In the genomic region with DNA sequence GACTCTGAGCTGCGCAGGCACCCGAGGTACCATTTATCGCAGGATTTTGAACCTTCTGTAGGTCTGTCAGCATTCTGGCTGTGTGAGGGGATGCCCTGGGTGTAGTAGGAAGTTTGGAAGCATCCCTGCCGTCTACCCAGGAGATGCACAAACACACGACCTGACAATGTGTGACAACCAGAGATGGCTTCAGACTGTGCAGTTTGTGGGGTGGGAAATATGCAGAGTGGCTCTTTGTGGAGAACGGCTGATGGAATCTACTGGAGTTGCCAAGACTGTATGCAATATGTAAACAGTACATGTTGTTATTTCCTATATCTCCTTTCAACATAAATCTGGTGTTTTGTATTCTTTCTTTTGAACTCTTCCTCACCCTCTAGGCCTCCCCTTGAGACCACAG, we compare ENCODE assay signal across 19 mouse cellular contexts. TPM values are rescaled to one million over a fixed set of nuclear protein-coding genes. Genes with fewer than 3 reads are reported as not detected.
"Had no signal": no experiment of that assay in that cellular context is flagged by ENCODE, and none has a peak within 500 bp of the region (broad histone marks: within the 10 kb centered on the region; RNA-seq: fewer than 3 reads in every experiment).

No protein-coding gene starts in this region.

- H3K36me3 ChIP-seq: kidney, embryonic 15.5 days; limb, embryonic 10.5 days; neural tube, embryonic 13.5 days; stomach, embryonic 15.5 days had no signal

- H3K4me1 ChIP-seq: limb, embryonic 10.5 days; neural tube, embryonic 13.5 days had no signal

- H3K27me3 ChIP-seq: kidney, embryonic 15.5 days; liver, embryonic 15.5 days; neural tube, embryonic 13.5 days; stomach, embryonic 15.5 days had no signal

- DNase-seq: kidney, adult 18-20 months; kidney, postnatal 25 days; lung, postnatal 10 days; right cerebral cortex, postnatal 14 days; thymus, adult 2 months; thymus, postnatal 25 days had no signal

- H3K4me2 ChIP-seq: kidney, embryonic 15.5 days; liver, embryonic 11.5 days; liver, embryonic 15.5 days; neural tube, embryonic 13.5 days; stomach, embryonic 15.5 days had no signal

- H3K9ac ChIP-seq: kidney, embryonic 15.5 days; liver, embryonic 15.5 days; neural tube, embryonic 13.5 days; stomach, embryonic 15.5 days had no signal

- H3K27ac ChIP-seq: kidney, embryonic 15.5 days; left cerebral cortex, adult 2 months; limb, embryonic 10.5 days; liver, embryonic 15.5 days; neural tube, embryonic 13.5 days had no signal

- H3K4me3 ChIP-seq: kidney, embryonic 15.5 days; left cerebral cortex, adult 2 months; limb, embryonic 10.5 days; liver, embryonic 15.5 days; neural tube, embryonic 13.5 days; stomach, embryonic 15.5 days had no signal

- H3K9me3 ChIP-seq: kidney, embryonic 15.5 days; limb, embryonic 10.5 days; liver, embryonic 15.5 days; neural tube, embryonic 13.5 days; stomach, embryonic 15.5 days had no signal

- ATAC-seq: inflammation-experienced regulatory T-cells, adult 6 months had no signal

RNA-seq across cellular contexts. Expression of a gene that starts 33.0 kb away (rescaled TPM):
- total RNA-seq: layer of hippocampus, postnatal 25 days; left cerebral cortex, adult 2 months; left cerebral cortex, postnatal 14 days; megakaryocyte progenitor cell, adult 5-6 weeks; monocyte, adult 5-6 weeks had no signal
- polyA plus RNA-seq: limb, embryonic 14.5 days; liver, embryonic 11.5 days had no signal
